Mouse (Mus musculus): ENCODE results near the gene Car11. TPM values are rescaled to one million over a fixed set of nuclear protein-coding genes. Genes with fewer than 3 reads are reported as not detected.

Car11 gene
- polyA plus RNA-seq, 1 experiment from 2014 or later, result 0.36 TPM

Other genes with a start within 250 kb of the Car11 start
- 3,702 and 3,772 TPM in 2 replicates for gene Ftl1, start 240.0 kb upstream of the Car11 start, polyA plus RNA-seq (2015; fragmentation: Nextera tagmentation; extraction: Ambion mirVana)
- 177 and 178 TPM in 2 replicates for gene Bax, start 232.9 kb upstream of the Car11 start, polyA plus RNA-seq (2015; fragmentation: Nextera tagmentation; extraction: Ambion mirVana)
- 2.6 and 2.8 TPM in 2 replicates for gene Tulp2, start 218.0 kb upstream of the Car11 start, polyA plus RNA-seq (2015; fragmentation: Nextera tagmentation; extraction: Ambion mirVana)
- gene Gm45808, start 213.0 kb upstream of the Car11 start, polyA plus RNA-seq (2015; fragmentation: Nextera tagmentation; extraction: Ambion mirVana), result not detected in 2 replicates
- gene Dhdh, start 211.0 kb upstream of the Car11 start, polyA plus RNA-seq (2015; fragmentation: Nextera tagmentation; extraction: Ambion mirVana), result 1.1 and 1.5 TPM in 2 replicates
- 110 and 111 TPM in 2 replicates for gene Nucb1, start 189.4 kb upstream of the Car11 start, polyA plus RNA-seq (2015; fragmentation: Nextera tagmentation; extraction: Ambion mirVana)
- 16.2 and 17.2 TPM in 2 replicates for gene Ppp1r15a, start 173.6 kb upstream of the Car11 start, polyA plus RNA-seq (2015; fragmentation: Nextera tagmentation; extraction: Ambion mirVana)
- 3.3 and 4.6 TPM in 2 replicates for gene Plekha4, start 173.5 kb upstream of the Car11 start, polyA plus RNA-seq (2015; fragmentation: Nextera tagmentation; extraction: Ambion mirVana)
- gene Hsd17b14, start 144.9 kb upstream of the Car11 start, polyA plus RNA-seq (2015; fragmentation: Nextera tagmentation; extraction: Ambion mirVana), result 1.1 and 1.2 TPM in 2 replicates
- 86.5 and 87.3 TPM in 2 replicates for gene Bcat2, start 129.7 kb upstream of the Car11 start, polyA plus RNA-seq (2015; fragmentation: Nextera tagmentation; extraction: Ambion mirVana)
- gene Fgf21, start 84.4 kb upstream of the Car11 start, polyA plus RNA-seq (2015; fragmentation: Nextera tagmentation; extraction: Ambion mirVana), result 17.5 and 20.5 TPM in 2 replicates
- gene Fut1, start 82.6 kb upstream of the Car11 start, polyA plus RNA-seq (2015; fragmentation: Nextera tagmentation; extraction: Ambion mirVana), result 1.4 and 3.2 TPM in 2 replicates
- 0.08 and 0.16 TPM in 2 replicates for gene Izumo1, start 78.0 kb upstream of the Car11 start, polyA plus RNA-seq (2015; fragmentation: Nextera tagmentation; extraction: Ambion mirVana)
- gene Rasip1, start 72.4 kb upstream of the Car11 start, polyA plus RNA-seq (2015; fragmentation: Nextera tagmentation; extraction: Ambion mirVana), result 2.9 and 4.4 TPM in 2 replicates
- gene Mamstr, start 59.9 kb upstream of the Car11 start, polyA plus RNA-seq (2015; fragmentation: Nextera tagmentation; extraction: Ambion mirVana), result 1.6 and 1.9 TPM in 2 replicates
- gene Fut2, start 33.4 kb upstream of the Car11 start, polyA plus RNA-seq (2015; fragmentation: Nextera tagmentation; extraction: Ambion mirVana), result 0.44 and 0.52 TPM in 2 replicates
- 0.73 and 0.76 TPM in 2 replicates for gene Ntn5, start 15.8 kb upstream of the Car11 start, polyA plus RNA-seq (2015; fragmentation: Nextera tagmentation; extraction: Ambion mirVana)
- 0.30 and 0.53 TPM in 2 replicates for gene Sec1, start 5.4 kb upstream of the Car11 start, polyA plus RNA-seq (2015; fragmentation: Nextera tagmentation; extraction: Ambion mirVana)
- gene Dbp, start 5.2 kb downstream of the Car11 start, polyA plus RNA-seq (2015; fragmentation: Nextera tagmentation; extraction: Ambion mirVana), result 10.6 and 13.4 TPM in 2 replicates
- gene Rpl18, start 15.6 kb downstream of the Car11 start, polyA plus RNA-seq (2015; fragmentation: Nextera tagmentation; extraction: Ambion mirVana), result 1,315 and 1,426 TPM in 2 replicates
- gene Sphk2, start 18.2 kb downstream of the Car11 start, polyA plus RNA-seq (2015; fragmentation: Nextera tagmentation; extraction: Ambion mirVana), result 19.8 and 21.8 TPM in 2 replicates
- gene Fam83e, start 21.4 kb downstream of the Car11 start, polyA plus RNA-seq (2015; fragmentation: Nextera tagmentation; extraction: Ambion mirVana), result 0.50 and 0.66 TPM in 2 replicates
- not detected in 2 replicates for gene Spaca4, start 26.0 kb downstream of the Car11 start, polyA plus RNA-seq (2015; fragmentation: Nextera tagmentation; extraction: Ambion mirVana)
- not detected in 2 replicates for gene Lmtk3, start 83.9 kb downstream of the Car11 start, polyA plus RNA-seq (2015; fragmentation: Nextera tagmentation; extraction: Ambion mirVana)
- gene Sult2b1, start 84.8 kb downstream of the Car11 start, polyA plus RNA-seq (2015; fragmentation: Nextera tagmentation; extraction: Ambion mirVana), result 4.1 and 5.8 TPM in 2 replicates
- gene Cyth2, start 114.7 kb downstream of the Car11 start, polyA plus RNA-seq (2015; fragmentation: Nextera tagmentation; extraction: Ambion mirVana), result 96.3 and 98.0 TPM in 2 replicates
- 0.10 and 0.31 TPM in 2 replicates for gene Kcnj14, start 124.9 kb downstream of the Car11 start, polyA plus RNA-seq (2015; fragmentation: Nextera tagmentation; extraction: Ambion mirVana)
- 48.7 and 50.8 TPM in 2 replicates for gene Grwd1, start 131.1 kb downstream of the Car11 start, polyA plus RNA-seq (2015; fragmentation: Nextera tagmentation; extraction: Ambion mirVana)
- gene Kdelr1, start 172.9 kb downstream of the Car11 start, polyA plus RNA-seq (2015; fragmentation: Nextera tagmentation; extraction: Ambion mirVana), result 35.8 and 38.7 TPM in 2 replicates
- 0.13 and 0.23 TPM in 2 replicates for gene Grin2d, start 178.5 kb downstream of the Car11 start, polyA plus RNA-seq (2015; fragmentation: Nextera tagmentation; extraction: Ambion mirVana)
- gene Syngr4, start 196.9 kb downstream of the Car11 start, polyA plus RNA-seq (2015; fragmentation: Nextera tagmentation; extraction: Ambion mirVana), result 1.4 and 1.5 TPM in 2 replicates
- gene Tmem143, start 197.1 kb downstream of the Car11 start, polyA plus RNA-seq (2015; fragmentation: Nextera tagmentation; extraction: Ambion mirVana), result 4.3 and 4.6 TPM in 2 replicates
- gene Emp3, start 221.6 kb downstream of the Car11 start, polyA plus RNA-seq (2015; fragmentation: Nextera tagmentation; extraction: Ambion mirVana), result 262 and 266 TPM in 2 replicates
- gene Ccdc114, start 224.2 kb downstream of the Car11 start, polyA plus RNA-seq (2015; fragmentation: Nextera tagmentation; extraction: Ambion mirVana), result 2.3 and 2.6 TPM in 2 replicates

Data from thymus, postnatal 0 days (tissue).